Mouse (Mus musculus) thymus, adult 2 months (tissue): ENCODE measurements around the gene Arhgef33. TPM values are rescaled to one million over a fixed set of nuclear protein-coding genes. Genes with fewer than 3 reads are reported as not detected.
A peak's percentile ranks its signal among the peaks of the same experiment; 100 is the strongest.

Experiments used
- DNase-seq: peaks from one replicate; pipeline ENCODE4 v3.0.0; 2021
- H3K27ac ChIP-seq: fragments of 200-500 bp; 2 replicates; pipeline ENCODE4 v1.5.1; 2012; ENCODE audit warnings: low read length, control low read depth; ENCODE audit not compliant: control insufficient read depth, insufficient read depth
- H3K27me3 ChIP-seq: fragments of 200-500 bp; 2 replicates; pipeline ENCODE4 v1.6.1; 2012; ENCODE audit warnings: mild to moderate bottlenecking, low read length, moderate library complexity, mixed read lengths; ENCODE audit not compliant: control insufficient read depth, insufficient read depth
- H3K36me3 ChIP-seq: fragments of 200-500 bp; 2 replicates; pipeline ENCODE4 v1.6.1; 2012; ENCODE audit warnings: mild to moderate bottlenecking, low read length, moderate library complexity; ENCODE audit not compliant: control insufficient read depth, insufficient read depth
- H3K4me1 ChIP-seq: fragments of 200-500 bp; replicated peaks from 2 replicates; pipeline ENCODE4 v1.6.1; 2012; ENCODE audit warnings: low read length; ENCODE audit not compliant: control insufficient read depth, insufficient read depth
- H3K4me3 ChIP-seq: fragments of 200-500 bp; 2 replicates; pipeline ENCODE4 v1.5.1; 2012; ENCODE audit warnings: mild to moderate bottlenecking, low read length, control low read depth, moderate library complexity; ENCODE audit not compliant: control insufficient read depth, insufficient read depth
- CTCF ChIP-seq: fragments of 200-500 bp; IDR thresholded peaks from 2 replicates; pipeline ENCODE4 v1.5.1; 2012; ENCODE audit warnings: mild to moderate bottlenecking, control low read depth, low read length, moderate library complexity, borderline replicate concordance; ENCODE audit not compliant: control insufficient read depth, poor library complexity, insufficient read depth; ENCODE audit errors: extremely low read depth
- POLR2A ChIP-seq: fragments of 200-500 bp; IDR thresholded peaks from 2 replicates; pipeline ENCODE4 v1.6.1; 2012; ENCODE audit warnings: mild to moderate bottlenecking, low read length, control low read depth, moderate library complexity; ENCODE audit not compliant: control insufficient read depth, poor library complexity, insufficient read depth; ENCODE audit errors: extremely low read depth
- WGBS: fragments of 180-500 bp; shearing (Covaris S2); methylation state at CpG from one replicate; pipeline ENCODE4 v1.1.7; 2018; 5-methylcytosine and 5-hydroxymethylcytosine counted together
- polyA plus RNA-seq: library from polyadenylated mRNA; depleted of rRNA; stranded (reverse); fragments of >200 nt; gene quantifications from 2 replicates; pipeline ENCODE4 v1.2.3, GENCODE M21; 2012

The Arhgef33 gene
- polyA plus RNA-seq, 1 experiment, result 0.12 TPM

DNA sequence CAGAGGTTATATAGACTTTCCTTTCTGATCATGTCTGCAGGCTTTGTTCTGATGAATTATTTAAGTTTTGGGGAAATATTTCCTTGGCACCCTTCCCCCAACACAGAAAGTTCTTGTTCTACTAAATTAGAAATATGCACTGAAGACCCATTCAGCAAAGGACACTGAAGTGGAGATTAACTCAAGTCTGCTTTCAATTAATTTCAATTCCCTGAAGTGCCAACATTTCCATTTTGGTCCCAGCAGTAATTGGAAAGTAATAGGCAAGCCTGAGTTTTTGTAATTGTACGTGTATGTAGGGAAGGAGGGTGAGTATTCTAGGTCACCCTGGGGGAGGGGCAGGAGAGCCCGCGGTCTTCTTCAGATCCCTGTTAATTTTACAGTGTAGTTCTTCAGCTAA is 19.2 kb downstream of the Arhgef33 start:
- TF ChIP-seq POLR2A (no peak), CTCF (no peak)
- Histone ChIP-seq H3K4me3 (no peak overlapping the region), H3K27ac (no peak overlapping the region), H3K4me1 (peaks cover 13% of the 10 kb centered on the region), H3K27me3 (no peaks in the 10 kb centered on the region), H3K36me3 (no peaks in the 10 kb centered on the region)
- 95% methylated on average over 3 of the region's 3 CpGs for WGBS
- no peak for DNase-seq

DNA sequence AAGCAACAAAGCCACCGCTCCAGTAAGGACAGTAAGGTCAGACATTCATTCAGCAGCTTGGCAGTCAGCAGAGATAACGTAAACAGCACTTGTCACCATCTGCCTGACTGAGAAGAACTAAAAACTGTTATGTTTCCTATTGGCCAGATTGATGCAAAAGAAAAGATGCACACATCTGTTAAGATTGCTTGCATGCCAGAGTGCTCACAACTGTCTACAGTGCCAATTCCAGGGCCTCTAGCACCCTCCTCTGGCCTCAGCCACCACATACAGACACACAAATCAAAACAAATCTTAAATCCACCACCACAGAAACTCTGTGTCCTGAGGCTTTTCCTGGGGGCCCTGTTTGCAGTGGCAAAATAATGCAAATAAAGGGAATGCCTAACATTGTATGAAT is 25.2 kb downstream of the Arhgef33 start:
- Histone ChIP-seq H3K36me3 (no peaks in the 10 kb centered on the region), H3K4me3 (no peak overlapping the region), H3K27ac (no peak overlapping the region), H3K27me3 (no peaks in the 10 kb centered on the region), H3K4me1 (no peaks in the 10 kb centered on the region)
- TF ChIP-seq CTCF (no peak), POLR2A (no peak)
- no peak for DNase-seq
- WGBS, result 96% methylated on average over 2 of the region's 2 CpGs

DNA sequence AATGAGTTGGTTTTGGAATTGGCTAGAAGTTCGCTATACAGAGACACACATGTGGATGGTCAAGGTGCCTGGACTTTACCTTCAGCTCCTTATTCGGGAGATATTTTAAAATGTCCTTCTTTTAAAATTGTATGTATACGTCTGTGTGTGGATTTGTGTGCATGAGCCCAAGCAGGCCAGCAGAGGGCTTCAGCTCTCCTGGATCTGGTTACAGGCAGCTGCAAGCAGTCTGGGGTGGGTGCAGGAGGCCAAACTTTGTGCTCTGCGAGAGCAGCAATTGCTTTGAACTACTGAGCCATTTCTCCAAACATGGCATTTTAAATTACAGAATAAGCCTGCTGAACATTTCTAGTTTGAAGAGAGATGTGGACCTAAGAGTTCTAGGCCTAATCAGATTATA is 38.1 kb downstream of the Arhgef33 start:
- no peaks in the 10 kb centered on the region for H3K4me1 ChIP-seq
- no peaks in the 10 kb centered on the region for H3K36me3 ChIP-seq
- no peak overlapping the region for H3K4me3 ChIP-seq
- 78% methylated on average over 4 of the region's 4 CpGs for WGBS
- no peaks in the 10 kb centered on the region for H3K27me3 ChIP-seq
- DNase-seq, result peak; percentile 4
- TF ChIP-seq CTCF, result no peak
- TF ChIP-seq POLR2A, result no peak
- H3K27ac ChIP-seq, result no peak overlapping the region

DNA sequence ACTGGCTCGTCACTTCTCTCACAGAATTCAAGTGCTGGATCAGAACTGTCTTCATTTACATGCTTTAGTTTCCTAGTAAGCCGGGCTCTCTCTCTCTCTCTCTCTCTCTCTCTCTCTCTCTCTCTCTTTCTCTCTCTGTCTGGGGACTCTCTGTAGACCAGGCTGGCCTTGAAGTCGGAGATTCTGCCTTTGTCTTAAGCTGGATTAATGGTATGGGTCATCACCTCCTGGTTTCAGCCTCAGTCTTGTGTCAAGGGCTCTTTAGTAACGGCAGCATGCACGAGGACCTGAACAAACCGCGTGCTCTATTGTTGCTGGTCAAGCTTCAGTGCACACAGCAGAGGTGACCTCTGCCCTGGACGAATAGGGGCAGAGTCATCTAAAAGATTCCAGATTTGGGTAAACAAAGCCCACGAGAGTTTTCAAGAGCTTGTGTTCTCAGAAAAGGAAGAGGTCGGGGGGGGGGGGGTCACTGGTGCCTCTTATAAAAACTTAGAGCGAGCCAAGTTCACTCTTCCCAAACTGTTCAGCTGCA is 39.5 kb downstream of the Arhgef33 start:
- Histone ChIP-seq H3K4me1 (no peaks in the 10 kb centered on the region), H3K27ac (no peak overlapping the region)

DNA sequence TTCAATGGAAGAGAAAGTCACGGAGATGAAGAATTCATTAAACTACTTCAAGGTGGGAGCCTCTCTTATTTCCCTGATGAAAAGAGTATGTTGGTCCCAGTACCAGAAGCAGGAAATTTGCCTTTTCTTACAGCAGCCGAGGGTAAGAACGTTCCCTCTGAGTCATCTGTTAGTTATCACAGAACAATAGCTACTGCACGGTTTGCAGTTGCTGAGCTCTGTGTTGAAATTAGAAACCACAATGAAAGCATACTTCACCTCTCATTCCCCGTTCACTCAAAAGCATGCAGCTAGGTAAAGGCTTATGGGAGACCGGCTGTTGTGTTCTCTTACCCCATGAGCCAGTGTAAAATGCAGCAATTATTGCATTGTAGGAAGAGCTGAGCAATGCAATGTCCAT is 40.0 kb downstream of the Arhgef33 start:
- 83% methylated on average over 6 of the region's 6 CpGs for WGBS
- H3K4me3 ChIP-seq, result no peak overlapping the region
- no peaks in the 10 kb centered on the region for H3K27me3 ChIP-seq
- H3K4me1 ChIP-seq, result no peaks in the 10 kb centered on the region
- no peaks in the 10 kb centered on the region for H3K36me3 ChIP-seq
- H3K27ac ChIP-seq, result no peak overlapping the region
- no peak for TF ChIP-seq CTCF
- DNase-seq, result no peak

More for the DNA sequence above, 39.5 kb downstream of the Arhgef33 start:
- Histone ChIP-seq H3K4me3 (no peak overlapping the region), H3K27me3 (no peaks in the 10 kb centered on the region), H3K36me3 (no peaks in the 10 kb centered on the region)
- 91% methylated on average over 11 of the region's 11 CpGs for WGBS
- TF ChIP-seq POLR2A (no peak), CTCF (no peak)
- DNase-seq, result no peak

DNA sequence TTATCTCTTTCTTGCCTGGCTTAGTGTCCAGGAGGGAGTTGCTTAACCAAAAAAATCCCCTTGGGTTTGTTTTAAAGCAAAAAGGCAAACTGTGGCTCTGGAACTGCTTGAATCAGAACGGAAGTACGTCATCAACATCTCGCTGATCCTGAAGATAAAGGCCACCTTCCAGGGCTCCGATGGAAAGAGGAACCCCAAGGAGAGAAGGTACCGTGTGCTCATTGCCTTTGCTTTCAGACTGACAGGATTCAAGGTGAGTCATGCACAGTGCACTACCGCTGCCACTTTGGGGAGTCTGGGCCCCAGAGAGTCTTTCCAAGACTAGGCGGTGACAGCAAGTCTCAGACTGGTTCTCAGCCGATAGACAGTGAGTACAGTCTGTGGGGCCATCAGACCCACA is 53.0 kb downstream of the Arhgef33 start:
- Histone ChIP-seq H3K36me3 (no peaks in the 10 kb centered on the region), H3K27me3 (no peaks in the 10 kb centered on the region), H3K27ac (no peak overlapping the region), H3K4me1 (no peaks in the 10 kb centered on the region), H3K4me3 (no peak overlapping the region)
- TF ChIP-seq POLR2A, result no peak
- no peak for TF ChIP-seq CTCF
- DNase-seq, result no peak
- 69% methylated on average over 8 of the region's 8 CpGs for WGBS

DNA sequence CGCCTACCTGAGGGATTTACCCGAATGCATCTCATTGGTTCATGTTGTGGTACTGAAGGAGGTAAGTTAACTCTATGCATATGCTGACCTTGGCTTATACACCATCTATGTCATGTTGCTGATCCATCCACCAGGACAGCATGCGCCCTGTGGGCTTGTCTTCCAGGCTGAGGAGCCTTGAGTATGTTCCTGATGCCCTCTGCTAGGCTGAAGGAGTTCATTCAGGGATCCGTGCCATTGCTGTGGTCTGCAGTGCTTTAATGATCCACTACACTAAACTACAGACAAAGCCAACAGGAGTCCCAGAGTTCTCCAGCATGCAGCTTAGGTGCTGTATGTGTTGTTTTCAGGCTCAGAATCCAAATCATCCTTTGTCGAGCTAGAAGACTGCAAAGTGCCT is 60.1 kb downstream of the Arhgef33 start:
- H3K27me3 ChIP-seq, result no peaks in the 10 kb centered on the region
- H3K4me1 ChIP-seq, result no peaks in the 10 kb centered on the region
- no peaks in the 10 kb centered on the region for H3K36me3 ChIP-seq
- H3K4me3 ChIP-seq, result no peak overlapping the region
- 95% methylated on average over 5 of the region's 5 CpGs for WGBS
- no peak for TF ChIP-seq CTCF
- TF ChIP-seq POLR2A, result no peak
- DNase-seq, result no peak
- no peak overlapping the region for H3K27ac ChIP-seq
